Mouse (Mus musculus): ENCODE measurements around the gene Add2.

Gene Add2

GRCm38 (mm10) chr6:86141284-86141683 lies 112.8 kb downstream of the Add2 start:
- DNase-seq (ENCODE audit: low spot score): no peak

DNA sequence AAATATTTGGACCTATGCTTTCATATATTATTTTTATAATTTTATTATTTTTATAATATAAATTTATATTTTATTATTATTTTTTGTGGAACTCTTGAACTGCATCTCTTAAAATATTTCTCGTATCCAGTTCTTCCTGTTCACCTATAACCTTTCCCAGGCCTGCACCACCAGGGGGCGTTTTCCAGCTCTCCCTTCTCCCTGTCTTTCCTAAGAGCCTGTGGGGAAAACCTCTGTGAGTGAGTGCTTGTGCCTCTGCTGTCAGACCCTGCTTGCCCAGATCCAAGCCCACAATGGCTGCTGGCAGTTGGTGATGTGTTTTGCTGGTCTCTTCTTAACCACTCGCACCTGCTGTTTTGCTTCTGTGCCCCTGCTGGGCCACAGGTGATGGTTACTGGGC lies 113.3 kb downstream of the Add2 start:
- DNase-seq (ENCODE audit: low spot score): peak; percentile 44

DNA sequence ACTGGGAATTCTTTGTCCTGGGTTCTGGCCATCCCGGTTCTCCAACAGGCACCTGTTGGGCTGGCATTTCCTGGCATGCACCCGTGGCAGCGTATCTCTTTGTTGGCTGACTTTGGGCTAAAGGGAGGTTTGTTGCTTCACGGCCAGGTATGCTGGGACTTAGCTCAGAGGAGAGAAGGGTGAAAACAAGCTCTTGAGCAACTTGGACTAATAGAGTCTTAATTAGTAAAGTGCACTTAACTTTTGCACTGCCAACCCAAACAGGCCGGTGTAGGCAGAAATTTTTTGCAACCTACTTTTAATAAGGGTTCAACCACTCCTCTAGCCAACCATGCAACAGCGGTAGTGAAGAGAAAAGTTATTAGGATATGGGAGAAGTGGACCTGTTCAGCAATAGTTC lies 116.5 kb downstream of the Add2 start:
- DNase-seq (ENCODE audit: low spot score): no peak

- no peak for DNase-seq (ENCODE audit: low spot score)
Measured at GRCm38 (mm10) chr6:86148518-86148917, 120.0 kb downstream of the Add2 start.

DNA sequence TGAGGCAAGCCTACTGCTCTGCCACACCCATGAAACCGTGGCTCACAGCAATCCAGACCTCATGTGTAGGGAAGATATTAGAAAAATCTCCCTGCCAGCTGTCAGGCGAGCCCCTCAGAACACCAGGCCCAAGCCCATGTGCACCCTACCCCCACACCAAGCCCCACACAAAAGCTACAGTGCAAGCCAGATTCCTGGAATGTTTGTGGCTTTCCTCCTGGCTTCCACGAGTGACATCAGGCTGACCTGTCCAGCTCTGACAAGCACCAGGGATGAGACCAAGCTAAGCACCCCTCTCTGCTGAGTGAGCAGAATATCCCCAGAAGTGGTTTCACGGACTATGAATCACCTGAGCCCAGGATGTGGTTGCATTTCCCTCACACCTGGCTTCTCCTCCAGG lies 120.5 kb downstream of the Add2 start:
- DNase-seq (ENCODE audit: low spot score): no peak

- no peak for DNase-seq (ENCODE audit: low spot score)
Measured at GRCm38 (mm10) chr6:86152676-86153075, 124.2 kb downstream of the Add2 start.

GRCm38 (mm10) chr6:86153436-86153990 lies 125.0 kb downstream of the Add2 start:
- no peak for DNase-seq (ENCODE audit: low spot score)

DNA sequence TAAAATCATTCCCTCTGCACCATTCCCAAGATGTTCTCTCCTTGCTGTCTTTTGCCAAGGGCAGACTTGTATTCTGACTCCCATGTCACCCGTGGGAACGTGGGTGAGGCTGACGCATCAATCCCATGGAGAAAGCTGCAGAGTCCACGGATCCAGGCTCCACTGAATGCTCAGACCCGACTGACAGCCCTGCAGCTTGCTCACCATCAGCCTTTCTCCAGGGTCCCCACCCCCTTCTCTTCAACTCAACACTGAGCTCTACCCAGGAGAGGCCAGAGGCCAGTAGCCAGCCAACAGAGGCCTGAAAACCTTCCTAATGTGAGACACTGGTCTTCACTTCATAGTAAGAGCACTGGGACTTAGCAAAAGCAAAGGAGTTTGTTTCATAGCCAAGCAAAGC lies 125.5 kb downstream of the Add2 start:
- no peak for DNase-seq (ENCODE audit: low spot score)

- DNase-seq (ENCODE audit: low spot score): no peak
Measured at GRCm38 (mm10) chr6:86154481-86154880, 126.0 kb downstream of the Add2 start.

GRCm38 (mm10) chr6:86157253-86158234 lies 129.1 kb downstream of the Add2 start:
- peak; percentile 44 for DNase-seq (ENCODE audit: low spot score)

DNA sequence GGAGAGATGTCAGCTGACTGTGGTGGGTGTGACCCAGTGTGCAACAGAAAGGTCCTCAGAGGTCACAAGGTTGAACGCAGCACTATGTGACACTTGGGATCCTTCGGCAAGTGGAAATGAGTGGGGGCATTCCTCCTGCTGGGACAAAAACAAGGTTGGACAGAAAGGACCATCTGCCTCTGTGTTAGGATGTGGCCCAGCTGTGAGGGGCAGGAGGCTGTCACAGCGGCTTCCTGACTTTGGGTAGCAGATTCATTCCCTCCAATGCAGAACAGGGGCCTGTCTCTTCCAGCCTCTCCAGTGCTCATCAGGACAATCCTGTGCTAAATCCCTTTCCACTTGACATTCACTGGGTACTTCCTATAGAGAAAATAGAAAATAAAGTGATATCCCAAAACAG lies 132.4 kb downstream of the Add2 start:
- no peak for DNase-seq (ENCODE audit: low spot score)

DNA sequence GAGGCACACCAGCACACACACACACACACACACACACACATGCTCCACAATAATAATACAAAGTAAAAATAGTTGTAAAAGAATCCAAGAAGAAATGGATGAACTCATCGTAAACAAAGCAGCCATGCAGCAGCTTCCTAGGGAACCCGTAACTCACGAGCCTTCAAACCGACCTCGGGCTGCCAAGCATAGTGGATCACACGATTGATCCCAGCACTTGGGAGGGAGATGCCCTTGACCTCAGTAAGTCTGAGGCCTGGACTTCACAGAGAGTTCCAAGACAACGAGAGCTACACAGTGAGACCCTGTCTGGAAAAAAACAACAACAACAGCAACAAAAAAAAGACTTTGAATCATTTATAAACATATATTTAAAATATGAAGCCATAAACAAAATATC lies 133.1 kb downstream of the Add2 start:
- no peak for DNase-seq (ENCODE audit: low spot score)

DNA sequence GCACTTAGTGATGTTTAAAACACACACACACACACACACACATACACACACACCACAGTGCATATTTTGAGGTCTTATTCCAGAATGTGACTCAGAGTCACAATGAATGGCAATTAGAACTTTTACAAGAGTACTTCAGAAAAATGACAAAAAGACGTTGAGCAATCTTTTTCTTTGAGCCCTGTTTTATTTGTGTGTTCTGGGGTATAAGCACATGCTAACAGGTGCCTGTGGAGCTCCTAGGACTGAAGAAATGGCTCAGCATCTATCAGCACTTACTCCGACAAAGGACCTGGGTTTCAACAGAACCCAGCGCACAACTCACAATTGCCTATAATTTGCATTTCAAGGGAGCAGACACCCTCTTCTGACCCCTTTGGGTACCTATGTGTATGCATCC lies 135.5 kb downstream of the Add2 start:
- DNase-seq (ENCODE audit: low spot score): no peak

DNA sequence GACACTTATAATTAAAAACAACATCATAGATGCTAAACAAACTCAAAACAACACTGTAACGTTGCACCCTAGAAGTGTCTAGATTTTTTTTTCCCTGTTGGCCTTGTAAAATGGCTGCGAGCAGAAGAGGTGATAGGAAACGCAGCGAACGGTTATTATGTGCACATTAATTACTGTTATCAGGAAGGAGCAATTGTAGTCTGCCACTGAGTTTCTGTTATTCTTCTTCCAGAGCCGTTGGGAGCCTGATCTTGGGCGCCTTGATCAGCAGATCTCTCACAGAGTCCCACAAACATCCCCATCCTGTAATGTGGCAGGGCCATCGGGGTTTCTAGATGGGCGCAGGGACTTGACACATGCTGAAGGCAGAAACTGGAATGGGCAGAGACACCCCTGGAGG lies 137.9 kb downstream of the Add2 start:
- no peak for DNase-seq (ENCODE audit: low spot score)

DNA sequence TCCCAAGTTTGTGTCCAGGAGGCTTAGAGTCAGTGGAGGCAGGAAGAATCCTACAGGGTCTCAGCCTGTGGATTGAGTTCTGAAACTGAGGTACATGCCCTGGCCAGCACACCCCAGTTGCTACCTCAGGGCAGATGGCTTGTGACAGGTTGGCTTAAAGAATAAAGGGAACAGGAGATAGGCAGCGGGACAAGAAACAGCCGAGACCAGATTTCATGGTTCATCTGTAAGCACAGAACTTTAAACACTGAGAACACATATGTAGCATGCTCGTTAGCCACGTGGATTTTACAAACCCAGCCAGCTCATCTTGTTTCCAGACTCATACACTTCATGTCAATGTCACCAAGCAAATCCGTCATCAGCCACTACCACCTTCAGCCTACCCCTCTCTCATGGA lies 139.4 kb downstream of the Add2 start:
- no peak for DNase-seq (ENCODE audit: low spot score)

DNA sequence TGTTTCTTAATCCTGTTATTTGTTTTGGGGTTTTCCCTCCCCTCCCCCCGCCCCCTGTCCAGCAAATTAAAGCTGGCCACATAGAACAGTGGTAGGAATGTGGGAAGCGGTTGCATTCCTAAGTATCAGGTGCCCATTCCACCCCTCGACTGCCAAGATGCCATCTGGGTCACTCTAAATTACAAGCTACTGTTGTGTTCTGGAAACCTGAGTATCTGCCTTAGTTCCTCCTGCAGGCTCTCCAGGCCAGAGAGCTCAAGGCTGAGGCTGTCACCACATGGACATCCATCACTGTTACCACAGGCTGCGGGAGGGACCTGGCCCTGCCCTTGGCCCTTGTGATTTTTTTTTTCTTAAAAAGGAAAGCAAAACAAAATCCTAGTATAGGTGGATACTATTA lies 140.7 kb downstream of the Add2 start:
- no peak for DNase-seq (ENCODE audit: low spot score)
